Comparison of ENCODE assay signal across 8 mouse cellular contexts in the genomic region with DNA sequence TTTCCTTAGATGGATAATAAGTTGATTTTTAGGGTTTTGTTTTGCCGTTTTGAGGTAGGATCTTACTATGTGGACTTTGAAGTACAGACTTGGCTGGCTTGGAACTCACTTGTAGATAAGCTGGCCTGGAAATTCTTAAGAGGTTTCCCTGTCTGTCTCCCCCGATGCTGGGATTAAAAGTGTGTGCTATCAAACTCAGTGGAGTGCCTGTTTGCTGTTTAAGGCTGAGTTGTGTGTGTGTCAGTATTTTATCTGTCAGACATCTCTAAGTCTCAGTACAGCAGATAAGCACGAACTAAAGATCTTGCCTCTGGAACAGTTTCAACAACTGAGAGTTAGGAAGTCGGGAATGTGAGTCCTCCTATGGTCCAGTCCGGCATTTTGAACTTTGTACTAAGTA. TPM values are rescaled to one million over a fixed set of nuclear protein-coding genes. Genes with fewer than 3 reads are reported as not detected.
DNase-seq lines count a peak whose midpoint lies in the region; ATAC-seq and TF ChIP-seq lines count a peak whose summit lies in the region.

No protein-coding gene starts in this region.

- no peaks in the 10 kb centered on the region for H3K9me3 ChIP-seq in heart, embryonic 13.5 days
- no peaks in the 10 kb centered on the region for H3K9me3 ChIP-seq in MEL (replicated peaks; ENCODE audit: insufficient read depth, low read length)
- H3K9me3 ChIP-seq in hindbrain, embryonic 13.5 days, result no peaks in the 10 kb centered on the region
- H3K9me3 ChIP-seq in midbrain, embryonic 10.5 days (replicated peaks), result no peaks in the 10 kb centered on the region

- H3K79me2 ChIP-seq in MEL (ENCODE audit: control insufficient read depth, insufficient read depth, low read length, poor library complexity), result peaks cover 60% of the 10 kb centered on the region

- ATAC-seq in heart, embryonic 13.5 days (ENCODE audit: extremely low read depth, insufficient number of reproducible peaks, low FRiP score, low TSS enrichment), result no peak
- ATAC-seq in hindbrain, embryonic 13.5 days (ENCODE audit: low FRiP score), result no peak
- no peak for ATAC-seq in megakaryocyte progenitor cell, adult 5-6 weeks (replicated peaks; ENCODE audit: poor library complexity)

- no peak for DNase-seq in heart, postnatal 10 days
- peak; percentile 42 for DNase-seq in MEL (ENCODE audit: low read depth, low spot score)
- DNase-seq in midbrain, embryonic 10.5 days (ENCODE audit: low spot score), result no peak
- DNase-seq in cerebellum, postnatal 36 days, result no peak
- no peak for DNase-seq in B cell, adult 2 months

- H3K4me1 ChIP-seq in heart, embryonic 13.5 days, result peaks cover 58% of the 10 kb centered on the region
- H3K4me1 ChIP-seq in MEL (ENCODE audit: control insufficient read depth in 1 of 2, insufficient read depth in 2 of 2, low read length in 2 of 2), result peaks cover 8 to 9% of the 10 kb centered on the region in 2 experiments
- peaks cover 48% of the 10 kb centered on the region for H3K4me1 ChIP-seq in hindbrain, embryonic 13.5 days (replicated peaks)
- H3K4me1 ChIP-seq in midbrain, embryonic 10.5 days, result peaks cover 34% of the 10 kb centered on the region

- TF ChIP-seq RAD21 in MEL (IDR thresholded peaks at IDR 0.05; ENCODE audit: low read depth, low read length), result no peak

- H3K4me2 ChIP-seq in heart, embryonic 13.5 days, result peak overlapping the region; percentile 73
- H3K4me2 ChIP-seq in hindbrain, embryonic 13.5 days, result peak overlapping the region; percentile 88

- H3K4me3 ChIP-seq in heart, embryonic 13.5 days, result peak overlapping the region; percentile 96
- peak overlapping the region; percentile 50 to 95 for H3K4me3 ChIP-seq in MEL (ENCODE audit: control insufficient read depth in 1 of 2, insufficient read depth in 1 of 2, low read depth in 2 of 2, low read length in 2 of 2)
- peak overlapping the region; percentile 90 for H3K4me3 ChIP-seq in hindbrain, embryonic 13.5 days
- peak overlapping the region; percentile 82 for H3K4me3 ChIP-seq in midbrain, embryonic 10.5 days

- intact Hi-C loops in heart, postnatal 10 days (cut with DNase I), result no loop called here

- TF ChIP-seq EP300 in MEL (IDR thresholded peaks at IDR 0.05; ENCODE audit: low read depth in 1 of 2, low read length in 2 of 2), result no peak

- peak overlapping the region; percentile 100 for H3K27ac ChIP-seq in heart, embryonic 13.5 days (replicated peaks)
- no peak overlapping the region for H3K27ac ChIP-seq in MEL (ENCODE audit: control insufficient read depth, low read depth, low read length)
- no peak overlapping the region for H3K27ac ChIP-seq in hindbrain, embryonic 13.5 days
- no peak overlapping the region for H3K27ac ChIP-seq in midbrain, embryonic 10.5 days (replicated peaks)

- H3K9ac ChIP-seq in heart, embryonic 13.5 days, result peak overlapping the region; percentile 100
- H3K9ac ChIP-seq in MEL (ENCODE audit: control insufficient read depth, low read depth, low read length, poor library complexity, severe bottlenecking), result peak overlapping the region; percentile 90
- peak overlapping the region; percentile 60 for H3K9ac ChIP-seq in hindbrain, embryonic 13.5 days

- no peak for TF ChIP-seq CTCF in MEL (IDR thresholded peaks at IDR 0.05 in 2 of 3, conservative IDR thresholded peaks at IDR 0.05 in 1 of 3; ENCODE audit: control insufficient read depth in 1 of 3, insufficient read depth in 1 of 3, low read depth in 2 of 3, low read length in 3 of 3, poor library complexity in 1 of 3, severe bottlenecking in 1 of 3)

- no peak for TF ChIP-seq POLR2A in MEL (IDR thresholded peaks at IDR 0.05; ENCODE audit: control insufficient read depth in 1 of 2, insufficient read depth in 1 of 2, low read depth in 1 of 2, low read length in 2 of 2, poor library complexity in 1 of 2)

- WGBS in heart, embryonic 13.5 days, result 4% methylated on average over 5 of the region's 5 CpGs
- 29% methylated on average over 5 of the region's 5 CpGs for WGBS in hindbrain, embryonic 13.5 days
- 47% methylated on average over 5 of the region's 5 CpGs for WGBS in midbrain, embryonic 10.5 days

- no peaks in the 10 kb centered on the region for H3K27me3 ChIP-seq in heart, embryonic 13.5 days (replicated peaks)
- no peaks in the 10 kb centered on the region for H3K27me3 ChIP-seq in MEL (ENCODE audit: control insufficient read depth in 1 of 2, insufficient read depth in 2 of 2, low read length in 2 of 2)
- H3K27me3 ChIP-seq in hindbrain, embryonic 13.5 days, result no peaks in the 10 kb centered on the region
- H3K27me3 ChIP-seq in midbrain, embryonic 10.5 days (ENCODE audit: low read depth, poor library complexity, severe bottlenecking), result no peaks in the 10 kb centered on the region

- H3K36me3 ChIP-seq in heart, embryonic 13.5 days, result peaks cover 4% of the 10 kb centered on the region; the same call in 1 of the 2 replicates
- H3K36me3 ChIP-seq in MEL (ENCODE audit: control insufficient read depth in 1 of 2, insufficient read depth in 2 of 2, low read length in 2 of 2), result peaks cover 0 to 31% of the 10 kb centered on the region in 2 experiments; a peak in 2 of 4 replicates
- H3K36me3 ChIP-seq in hindbrain, embryonic 13.5 days, result no peaks in the 10 kb centered on the region
- peaks cover 8% of the 10 kb centered on the region for H3K36me3 ChIP-seq in midbrain, embryonic 10.5 days

TF ChIP-seq in MEL, 35 proteins besides CTCF, POLR2A, EP300 and RAD21:
- TF ChIP-seq GATA1 (IDR thresholded peaks at IDR 0.05; ENCODE audit: low read depth, low read length) (peak; percentile 52), USF2 (IDR thresholded peaks at IDR 0.05; ENCODE audit: borderline replicate concordance in 1 of 2, insufficient read depth in 1 of 2, low read depth in 1 of 2, low read length in 2 of 2) (no peak), SMC3 (IDR thresholded peaks at IDR 0.05; ENCODE audit: low read depth, low read length) (no peak)

RNA-seq across cellular contexts. Expression of gene Usp47, which starts 1.6 kb away (rescaled TPM):
- polyA plus RNA-seq in heart, embryonic 13.5 days (2015; fragmentation: Nextera tagmentation; extraction: Ambion mirVana), result 57.4 and 58.8 TPM in 2 replicates
- total RNA-seq in heart, postnatal 10 days (2021), result 10 to 100 TPM; 74.5 to 86.4 TPM
- 47.8 and 51.1 TPM in 2 replicates for total RNA-seq in MEL (2012; rRNA removed)
- 100 to 1,000 TPM in 1 of 2 experiments, 10 to 100 TPM in 1; 37.3 to 122 TPM for polyA plus RNA-seq in MEL (2012; ENCODE audit: insufficient read depth in 1 of 2, insufficient read length in 2 of 2, low read depth in 1 of 2, low replicate concordance in 2 of 2, missing spikeins in 1 of 2)
- polyA plus RNA-seq in hindbrain, embryonic 13.5 days (2015; fragmentation: Nextera tagmentation; extraction: Ambion mirVana), result 79.4 and 83.2 TPM in 2 replicates
- 78.3 and 93.7 TPM in 2 replicates for polyA plus RNA-seq in midbrain, embryonic 10.5 days (2016; fragmentation: Nextera tagmentation; extraction: Ambion mirVana)
- 58.0 and 58.5 TPM in 2 replicates for total RNA-seq in megakaryocyte progenitor cell, adult 5-6 weeks (2015)
- total RNA-seq in megakaryocyte progenitor cell, adult 5-6 weeks (2017), result 112 and 133 TPM in 2 replicates
